Mouse (Mus musculus) brain, adult 2 months (tissue): ENCODE measurements around the gene Adamts4.
A peak's percentile ranks its signal among the peaks of the same experiment; 100 is the strongest.
"Not testable (repeated sequence)": the region's sequence is repeated elsewhere in the genome, so short reads cannot be mapped to it uniquely, and the experiment has no call there.

Source experiments
- DNase-seq: peaks from one replicate; pipeline ENCODE4 v3.0.0; 2011; ENCODE audit warnings: low read depth, low spot score

Gene Adamts4

DNA sequence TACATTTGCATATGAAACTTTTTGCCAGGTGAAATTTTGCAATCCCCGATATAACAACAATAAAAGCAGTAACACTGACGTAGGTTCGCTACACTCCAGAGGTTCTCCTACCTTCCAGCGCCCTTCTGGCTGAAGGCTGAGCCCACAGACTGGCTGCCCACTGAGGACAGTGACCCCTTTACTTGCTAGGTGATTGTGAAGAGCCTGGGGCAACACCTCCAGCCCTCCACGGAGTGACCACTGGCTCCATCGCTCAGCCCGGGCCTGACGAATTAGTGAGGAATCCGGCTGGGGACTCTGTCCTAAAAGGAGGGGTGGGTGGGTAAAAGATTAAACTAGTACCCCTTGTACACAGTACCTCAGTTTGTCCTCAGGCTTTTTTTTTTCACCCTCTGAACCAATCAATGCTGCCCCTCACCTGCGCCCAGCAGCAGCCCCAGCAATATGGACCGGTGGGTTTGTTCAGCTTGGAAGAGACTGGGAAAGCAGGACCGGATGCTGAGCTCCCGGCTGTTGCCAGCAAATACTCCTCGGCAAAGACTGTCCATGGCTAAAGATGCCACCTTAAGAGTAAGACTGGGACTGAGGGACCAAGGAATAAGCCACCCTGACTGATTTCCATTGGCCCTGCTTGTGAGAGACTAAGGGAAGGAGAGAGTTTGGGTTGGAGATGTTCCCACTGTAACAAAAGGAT, 28.9 kb downstream of the Adamts4 start:
- no peak for DNase-seq

DNA sequence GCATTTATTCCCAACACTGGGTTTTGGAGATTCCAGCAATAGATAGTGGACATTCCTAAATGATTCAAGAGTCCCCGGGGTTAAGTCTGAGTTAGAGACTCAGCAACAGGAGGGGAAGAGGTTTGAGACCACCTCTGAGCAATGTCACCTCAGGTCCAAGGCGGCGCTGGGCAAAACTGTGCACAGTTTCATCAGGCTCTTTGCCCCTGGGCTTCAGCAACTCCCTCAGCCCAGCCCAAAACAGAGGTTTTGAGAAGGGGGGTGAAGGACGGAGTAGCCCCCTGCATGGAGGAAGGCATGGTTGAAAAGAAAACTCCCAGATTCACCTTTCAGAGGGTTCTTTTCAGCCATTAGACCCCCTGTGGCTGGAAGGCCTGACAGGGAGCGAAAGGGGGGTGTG, 29.5 kb downstream of the Adamts4 start:
- DNase-seq = no peak

DNA sequence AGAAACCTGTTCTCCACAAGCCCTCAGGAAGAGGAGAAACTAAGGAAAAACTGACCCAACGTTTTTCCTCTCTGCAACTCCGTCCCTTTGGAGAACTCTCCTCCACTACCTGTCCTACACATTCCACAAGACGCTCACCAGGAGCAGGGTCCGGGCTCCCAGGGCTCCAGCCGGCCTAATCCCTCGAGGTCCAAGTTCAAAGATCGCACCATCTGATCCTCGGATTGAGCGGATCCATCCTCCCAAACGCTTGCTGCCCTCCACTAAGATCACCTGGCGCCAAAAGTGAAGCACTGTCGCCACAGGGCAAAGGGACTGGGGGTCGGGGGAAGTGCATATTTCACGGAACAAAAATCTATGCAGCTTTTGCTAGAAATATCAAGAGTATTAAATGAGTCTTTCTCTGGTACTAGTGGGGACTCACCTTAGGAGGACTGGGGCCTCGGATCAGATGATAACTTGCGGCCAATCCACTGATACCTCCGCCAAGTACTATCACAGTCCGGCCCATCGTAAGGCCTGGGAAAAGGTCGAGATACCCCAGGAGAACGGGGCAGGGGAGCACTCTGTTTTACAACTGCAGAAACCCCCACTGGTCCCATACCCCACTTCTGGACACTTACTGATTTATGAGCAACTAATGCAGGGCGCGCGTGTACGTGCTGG, 30.2 kb downstream of the Adamts4 start:
- DNase-seq = no peak

DNA sequence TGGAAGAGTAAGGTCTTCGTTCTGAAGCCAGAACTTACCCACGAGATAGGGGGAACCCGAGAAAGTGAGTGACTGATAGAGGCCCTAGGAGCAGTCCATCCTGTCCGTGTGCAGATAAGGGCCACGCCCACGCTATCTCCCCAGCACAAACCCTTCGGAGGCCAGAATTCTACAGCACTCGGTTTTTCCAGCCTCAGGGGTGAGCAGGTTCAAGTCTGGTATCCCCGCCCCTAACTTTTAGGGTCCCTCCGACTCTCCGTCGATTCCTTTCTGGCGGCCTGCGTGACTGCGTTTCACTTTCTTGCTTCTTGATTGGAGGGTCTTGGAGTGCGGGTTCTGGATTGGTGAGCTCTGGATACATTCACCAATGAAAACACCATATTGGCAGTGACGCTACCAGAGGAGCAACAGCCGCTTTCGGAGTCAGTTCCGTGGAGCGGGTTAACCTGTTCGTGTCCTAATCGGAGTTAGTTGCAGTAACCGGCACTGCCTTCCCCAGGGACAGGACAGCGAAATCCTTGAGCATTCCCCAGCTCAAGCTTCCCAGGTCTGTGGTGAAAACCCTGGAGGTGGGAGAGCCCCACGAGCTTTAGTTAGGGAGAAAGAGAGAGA, 30.8 kb downstream of the Adamts4 start, which contains the start of gene Ppox:
Gene Ppox (minus strand): TSS at position 271 of the 612 bp plus-strand sequence.
- DNase-seq = peak; percentile 99

DNA sequence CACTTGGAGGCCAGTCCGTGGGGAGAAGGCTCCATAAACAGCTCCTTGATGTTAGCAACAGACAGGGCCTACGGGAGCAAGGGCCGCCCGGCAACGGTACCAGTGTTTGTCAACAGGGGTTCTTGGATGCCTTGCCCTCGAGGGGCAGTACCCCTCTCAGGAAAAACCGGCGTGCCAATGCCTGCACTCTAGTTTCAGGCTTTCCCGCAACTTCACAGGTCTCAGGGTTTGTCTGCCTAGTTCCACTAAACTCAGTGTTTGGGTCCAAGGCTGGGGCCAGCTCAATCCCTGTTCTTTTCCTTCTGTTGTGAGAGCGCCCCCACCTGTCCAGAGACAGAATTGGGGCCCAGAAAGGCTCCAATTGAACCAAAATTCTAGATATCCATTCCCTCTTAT, 31.3 kb downstream of the Adamts4 start:
- DNase-seq = peak; percentile 86

DNA sequence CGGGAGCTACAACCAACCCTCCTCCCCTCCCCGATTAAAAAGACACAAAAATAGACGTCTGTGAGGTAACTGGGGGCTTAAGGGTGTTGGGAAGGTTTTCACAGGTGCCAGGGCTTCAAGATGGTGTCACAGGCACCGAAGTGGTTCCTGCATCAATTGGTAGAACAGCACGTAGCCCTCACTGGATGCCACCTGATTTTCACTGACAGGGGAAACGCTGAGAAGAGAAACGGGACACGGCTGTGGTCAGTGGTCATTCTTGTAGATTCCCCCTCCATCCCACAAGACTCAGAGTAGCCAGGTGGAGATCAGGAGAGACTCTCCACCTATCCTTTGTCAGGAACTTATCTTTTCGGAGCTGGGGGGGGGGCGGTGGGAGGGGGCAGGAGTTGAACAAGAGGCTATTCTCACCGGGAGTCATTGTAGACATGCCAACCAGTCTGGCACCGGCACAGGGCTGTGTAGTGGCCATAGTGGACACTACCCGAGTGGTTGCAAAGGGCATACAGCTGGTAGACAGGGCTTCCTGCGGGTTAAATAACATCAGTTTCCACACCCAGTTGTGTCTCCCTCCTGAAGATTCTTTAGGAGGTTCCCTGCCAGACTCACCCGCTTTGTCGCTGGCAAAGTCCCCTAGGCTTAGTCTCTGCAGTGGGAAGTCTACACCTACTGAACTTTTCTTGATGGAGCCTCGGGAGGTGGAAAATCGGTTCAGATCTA, 32.0 kb downstream of the Adamts4 start:
- DNase-seq = no peak

DNA sequence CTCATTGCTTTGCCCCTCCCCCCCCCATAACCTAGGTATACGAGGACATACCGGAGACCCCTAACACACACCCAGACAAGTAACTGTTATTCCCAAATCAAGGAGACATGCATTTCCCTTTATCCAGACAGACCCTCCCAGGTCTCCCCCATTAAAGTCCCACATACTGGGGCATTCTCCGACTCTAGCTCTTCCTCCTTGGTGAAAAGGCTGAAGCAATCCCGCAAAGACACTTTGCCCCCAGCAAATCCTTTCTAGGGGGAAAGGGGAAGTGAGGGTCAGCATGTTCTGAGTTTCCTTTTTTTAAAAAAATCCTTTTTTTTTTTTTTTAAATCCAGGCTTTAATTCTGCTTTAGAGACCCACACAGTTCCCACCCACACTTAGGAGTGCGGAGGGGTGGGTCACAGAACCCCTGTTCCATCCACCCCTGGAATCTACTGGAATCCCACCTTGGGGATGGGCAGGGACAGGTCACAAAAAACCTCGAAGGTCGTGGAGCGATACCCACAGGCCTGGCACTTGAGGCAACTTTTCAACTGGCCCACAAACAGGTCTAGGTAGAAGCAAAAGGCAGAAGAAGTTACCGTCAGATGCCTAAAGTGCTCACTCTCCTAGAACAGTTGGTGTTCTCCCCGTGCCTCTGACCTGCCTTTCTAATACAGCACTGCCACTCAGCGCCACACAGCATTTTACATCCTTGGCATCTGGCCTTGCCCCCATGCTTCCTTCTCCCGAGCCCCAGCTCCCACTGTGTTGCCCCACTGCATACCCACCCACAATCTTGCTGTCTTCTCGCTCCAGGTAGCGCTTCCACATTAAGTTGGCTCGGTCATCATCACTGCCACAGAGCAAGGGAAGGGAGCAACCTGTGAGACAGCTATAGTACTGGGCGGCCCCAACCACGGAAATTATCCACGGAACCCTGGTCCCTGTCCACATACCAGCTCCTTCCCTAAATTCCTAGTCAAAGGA, 33.3 kb downstream of the Adamts4 start:
- no peak for DNase-seq

DNA sequence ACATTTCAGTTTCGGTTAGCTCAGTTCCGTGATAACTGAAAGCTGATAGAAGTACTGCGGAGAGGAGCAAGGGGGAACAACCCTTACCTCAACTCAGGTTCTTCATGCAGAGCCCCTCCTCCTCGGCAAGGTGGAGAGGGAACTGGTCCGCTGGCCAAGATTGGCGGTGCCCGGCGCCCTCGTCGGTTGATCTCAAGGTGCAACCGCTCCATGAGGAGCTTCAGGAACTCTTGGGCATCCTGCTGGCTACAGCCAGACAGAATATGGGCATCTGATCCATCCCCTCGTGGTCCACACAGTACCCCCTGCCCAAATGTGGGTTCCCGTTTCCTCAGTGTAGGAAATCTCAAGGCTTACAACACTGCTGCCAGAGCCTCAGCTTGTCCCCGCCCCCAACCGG, 34.3 kb downstream of the Adamts4 start:
- no peak for DNase-seq

DNA sequence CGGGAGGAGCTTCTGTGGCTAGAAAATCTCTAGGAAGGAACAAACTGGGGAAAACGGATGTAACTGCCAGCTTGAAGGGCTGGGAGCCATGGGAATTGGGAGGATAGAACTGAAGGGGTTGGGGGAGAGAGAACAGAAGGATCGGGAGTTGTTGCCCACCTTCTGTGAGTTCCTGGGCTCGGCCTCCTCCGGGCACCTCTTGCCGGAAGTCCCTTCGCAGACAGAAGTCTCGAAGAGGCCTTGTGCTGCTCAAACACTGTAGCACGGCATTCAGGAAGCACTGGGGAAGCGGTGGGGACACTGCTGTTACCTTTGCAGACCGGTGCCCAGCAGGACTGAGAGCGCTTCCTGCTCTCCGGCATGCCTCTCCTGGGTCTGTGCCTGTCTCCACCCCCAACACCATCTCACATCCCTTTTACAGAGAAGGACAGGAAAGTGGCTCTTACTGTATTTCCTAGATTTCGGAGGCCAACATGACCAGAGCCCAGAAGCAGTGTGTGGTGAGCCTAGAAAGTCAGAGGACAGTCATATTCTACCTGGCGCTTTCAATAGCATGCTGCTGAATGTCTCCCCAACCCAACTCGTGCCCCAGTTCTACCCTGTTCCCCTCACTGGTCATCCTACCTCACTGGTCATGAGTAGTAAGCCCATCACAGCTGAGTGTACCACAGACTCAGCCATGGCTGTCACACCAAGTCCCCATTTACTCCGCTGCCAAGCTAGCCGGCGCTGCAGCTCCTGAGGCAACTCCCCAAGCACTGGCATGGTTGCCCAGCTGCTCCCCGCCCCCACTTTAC, 35.1 kb downstream of the Adamts4 start:
- DNase-seq = no peak

DNA sequence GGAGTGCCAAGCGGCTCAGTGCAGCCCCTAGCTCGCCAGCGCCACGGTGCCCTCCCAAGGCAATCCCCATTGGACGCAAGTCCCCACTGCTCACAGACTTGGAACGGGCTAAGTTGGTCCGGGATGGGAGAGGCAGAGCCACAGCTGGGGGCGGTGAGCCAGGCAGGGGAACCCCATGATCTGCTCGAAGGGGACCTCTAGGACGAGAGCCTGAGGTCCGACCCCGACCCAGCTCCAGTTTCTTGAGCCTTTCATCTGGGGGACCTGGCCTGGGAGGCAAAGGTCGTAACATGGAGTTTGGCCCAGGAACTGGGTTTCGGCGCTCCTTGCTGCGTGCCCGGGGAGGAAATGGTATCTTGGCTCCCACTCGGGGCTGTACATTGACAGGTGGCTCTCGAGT, 36.3 kb downstream of the Adamts4 start:
- DNase-seq = no peak

DNA sequence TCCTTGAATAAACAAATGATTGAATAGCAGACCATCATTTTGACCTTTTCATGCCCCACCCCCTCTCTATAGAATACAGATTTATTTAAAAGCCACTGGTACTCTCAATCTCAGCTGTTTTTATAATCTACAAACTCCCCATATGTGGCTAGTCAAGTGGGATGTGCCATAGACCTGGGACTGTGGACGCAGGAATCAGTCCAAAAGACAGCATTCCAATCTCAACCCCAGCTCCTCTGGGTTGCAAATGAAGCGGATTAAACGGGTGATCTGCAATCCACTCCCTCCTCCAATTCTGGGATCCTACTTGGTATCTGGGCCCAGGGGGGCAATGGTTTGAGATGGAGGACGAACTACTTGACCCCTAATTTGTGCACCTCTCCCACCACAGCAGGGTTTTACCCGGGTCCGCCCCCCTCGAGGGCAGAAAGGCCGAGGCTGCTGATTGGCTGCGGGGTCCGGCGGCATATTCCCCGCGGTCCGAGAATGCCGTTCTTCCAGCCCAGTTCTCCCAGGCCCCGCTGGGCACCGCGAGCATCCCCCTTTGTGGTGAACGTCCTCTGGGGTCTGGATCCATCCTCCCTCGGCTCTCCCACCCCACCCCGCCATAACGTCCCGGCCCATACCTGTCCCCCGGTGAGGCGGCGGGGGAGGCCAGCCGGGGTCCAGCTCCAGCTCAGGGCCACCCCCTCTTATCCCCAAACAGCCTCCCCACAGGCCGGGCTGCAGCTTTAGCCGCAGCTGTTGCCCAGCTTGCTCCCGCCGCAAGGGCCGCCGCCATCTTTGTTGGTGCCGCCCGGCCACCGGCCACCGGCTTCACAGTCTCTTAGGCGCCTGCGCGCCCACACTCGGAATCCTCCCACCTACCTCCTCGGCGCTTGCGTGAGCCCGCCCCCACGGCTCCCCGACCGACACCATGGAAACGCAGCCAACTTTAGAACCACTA, 37.2 kb downstream of the Adamts4 start, which contains the start of gene Usp21:
Gene Usp21 (minus strand): TSS at position 856 of the 946 bp plus-strand sequence.
- DNase-seq = peak; percentile 97

DNA sequence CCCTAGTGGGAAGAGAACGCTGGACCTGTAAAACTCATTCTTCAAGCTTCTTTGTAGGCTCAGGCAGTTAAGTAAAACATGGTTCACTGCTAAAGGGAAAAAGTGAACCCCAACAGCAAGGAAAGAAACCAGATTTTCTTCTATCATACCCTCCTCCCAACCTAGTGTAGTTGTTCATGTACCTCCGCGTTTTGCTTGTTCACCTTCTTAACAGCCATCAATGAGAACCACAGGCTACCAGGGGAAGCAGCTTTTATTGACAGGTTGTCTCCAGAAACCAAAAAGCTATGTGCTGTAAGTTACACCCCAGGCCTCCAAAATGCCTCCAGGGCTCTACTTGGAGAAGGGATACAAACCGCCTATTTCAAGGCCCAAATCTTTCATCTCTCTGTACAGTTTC, 38.1 kb downstream of the Adamts4 start:
- DNase-seq = no peak

DNA sequence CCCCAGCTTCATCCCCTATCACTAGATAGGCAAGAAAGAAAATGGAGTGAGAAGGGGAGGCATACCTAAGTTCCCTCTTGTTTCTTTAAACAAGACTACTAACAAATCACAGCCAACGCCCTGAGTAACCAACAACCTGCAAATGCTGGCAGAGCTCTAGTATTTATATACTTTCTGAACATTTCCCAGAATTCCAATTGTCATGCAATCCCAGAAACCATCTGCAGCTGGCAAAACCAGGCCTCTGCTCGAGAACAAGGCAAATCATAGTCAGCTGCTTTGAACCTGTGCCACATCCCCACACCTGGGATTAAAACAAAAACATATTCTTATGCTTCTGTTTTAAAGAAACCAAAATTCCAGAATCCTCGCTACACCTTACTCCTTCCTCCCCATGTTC, 43.1 kb downstream of the Adamts4 start:
- DNase-seq = no peak

DNA sequence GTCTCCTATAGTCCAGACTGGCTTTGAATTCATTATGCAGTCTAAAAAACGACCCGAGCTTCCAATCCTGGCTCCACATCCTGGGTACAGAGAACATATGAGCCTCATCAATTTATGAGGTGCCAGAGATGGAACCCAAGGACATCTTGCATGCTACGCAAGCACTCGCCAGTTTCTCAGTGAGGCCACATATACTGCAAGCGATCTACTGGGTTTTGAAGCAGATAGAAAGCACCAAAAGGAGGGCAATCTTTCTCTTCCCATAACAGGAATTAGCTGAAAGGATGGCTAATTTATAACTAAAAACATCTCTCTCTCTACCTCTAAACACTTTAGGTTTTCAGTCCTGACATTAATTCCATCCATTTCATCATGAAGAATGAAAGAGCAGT, 43.7 kb downstream of the Adamts4 start:
- DNase-seq = peak; percentile 37

DNA sequence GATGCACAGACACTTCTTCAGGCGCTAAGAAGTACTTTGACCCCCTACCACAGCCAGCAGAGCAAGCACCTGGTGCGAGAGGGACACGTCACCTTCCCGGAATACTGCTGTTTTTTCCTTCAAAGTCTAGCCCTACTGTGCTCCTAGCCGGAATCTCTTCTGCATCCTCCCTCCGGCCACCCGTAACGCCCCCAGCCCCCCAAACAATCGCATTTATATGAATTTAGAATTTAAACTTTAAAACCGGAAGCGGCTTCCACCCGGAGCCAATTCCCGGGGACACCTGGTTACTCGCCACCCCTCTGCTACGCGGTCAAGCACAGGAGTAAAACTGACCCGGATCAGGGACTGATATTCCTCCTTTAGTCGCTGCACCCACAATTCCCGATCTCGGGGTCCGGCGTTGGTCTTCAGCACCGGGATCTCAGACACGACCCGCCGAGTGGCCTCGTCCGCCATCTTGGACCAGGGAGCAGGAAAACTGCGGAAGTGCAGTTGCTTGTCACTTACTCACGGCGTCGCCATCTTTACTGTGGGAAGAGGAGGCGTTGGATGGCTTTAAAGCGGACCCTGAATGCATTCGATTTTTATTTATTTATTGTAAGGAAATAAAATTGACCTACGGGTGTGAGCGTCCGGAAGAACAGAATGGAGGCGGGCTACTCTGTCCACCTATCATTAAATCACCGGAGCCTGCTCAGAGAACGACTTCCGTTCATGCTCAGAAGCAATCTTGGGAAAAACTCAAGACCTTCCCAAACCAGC, 44.3 kb downstream of the Adamts4 start, which contains the start of gene Ufc1:
Gene Ufc1 (minus strand): TSS at position 727 of the 765 bp plus-strand sequence.
- DNase-seq = peak; percentile 96

DNA sequence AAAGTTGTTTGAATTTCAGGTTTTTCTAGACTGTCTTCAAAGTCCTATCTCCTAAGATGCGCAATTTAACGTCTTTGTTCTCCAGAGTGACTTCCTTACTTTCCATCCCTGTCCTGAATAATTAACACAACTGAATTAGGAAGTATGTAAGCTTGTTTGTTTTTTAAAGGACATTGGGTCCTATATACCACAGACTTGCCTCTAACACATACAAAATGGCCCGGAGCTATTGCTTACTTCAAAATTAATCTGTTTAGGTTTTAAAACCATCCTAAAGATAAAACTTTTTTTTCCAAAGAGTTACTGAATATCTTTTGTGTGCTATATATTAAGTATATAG, 44.8 kb downstream of the Adamts4 start:
- no peak for DNase-seq

DNA sequence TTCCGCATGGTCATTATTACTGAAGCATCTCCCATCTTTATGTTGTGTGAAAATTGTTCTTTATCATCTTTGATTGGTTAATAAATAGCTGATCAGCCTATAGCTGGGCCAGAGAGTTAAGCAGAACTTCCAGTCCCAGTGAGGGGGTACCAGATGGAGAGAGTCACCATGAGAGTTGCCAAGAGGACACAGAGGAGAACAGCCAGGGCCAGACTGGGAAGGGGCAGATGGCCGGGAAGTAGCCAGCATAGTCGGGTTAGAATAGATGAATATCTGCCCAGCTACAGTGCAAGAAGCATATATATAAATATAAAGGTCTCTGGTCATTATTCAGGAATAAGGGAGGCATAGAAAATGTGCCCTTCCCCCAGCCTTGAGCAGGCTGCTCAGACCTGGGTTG, 48.0 kb downstream of the Adamts4 start:
- DNase-seq = no peak

DNA sequence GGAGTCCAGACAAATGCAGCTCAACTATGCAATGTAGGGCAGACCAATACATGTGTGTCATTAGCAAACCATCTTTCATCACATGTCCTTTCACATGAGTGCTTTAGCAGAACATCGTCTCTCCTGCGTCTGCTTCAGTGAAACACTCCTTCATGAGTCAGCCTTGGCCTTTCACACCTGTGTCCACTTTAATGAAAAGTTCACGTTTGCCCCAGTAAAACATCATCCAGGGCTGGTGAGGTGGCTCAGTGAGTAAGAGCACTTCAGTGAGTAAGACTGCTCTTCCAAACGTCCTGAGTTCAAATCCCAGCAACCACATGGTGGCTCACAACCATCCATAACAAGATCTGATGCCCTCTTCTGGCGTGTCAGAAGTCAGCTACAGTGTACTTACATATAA, 55.9 kb downstream of the Adamts4 start:
- not testable (repeated sequence) for DNase-seq
